Mouse (Mus musculus): ENCODE results near the gene Vps72. TPM values are rescaled to one million over a fixed set of nuclear protein-coding genes. Genes with fewer than 3 reads are reported as not detected.
A peak's percentile ranks its signal among the peaks of the same experiment; 100 is the strongest.
"Not testable (repeated sequence)": the region's sequence is repeated elsewhere in the genome, so short reads cannot be mapped to it uniquely, and the experiment has no call there.

The Vps72 gene
- total RNA-seq, 2 experiments from 2014 or later, result 36.0 to 40.4 TPM

GRCm38 (mm10) chr3:95133680-95134101, 22.9 kb downstream of the Vps72 start, which contains the start of the genes Scnm1 and Lysmd1:
Gene Scnm1, minus strand, starts transcription at chr3:95134011.
Gene Lysmd1, plus strand, starts transcription at chr3:95134088.
- peak; percentile 91 for DNase-seq

DNA sequence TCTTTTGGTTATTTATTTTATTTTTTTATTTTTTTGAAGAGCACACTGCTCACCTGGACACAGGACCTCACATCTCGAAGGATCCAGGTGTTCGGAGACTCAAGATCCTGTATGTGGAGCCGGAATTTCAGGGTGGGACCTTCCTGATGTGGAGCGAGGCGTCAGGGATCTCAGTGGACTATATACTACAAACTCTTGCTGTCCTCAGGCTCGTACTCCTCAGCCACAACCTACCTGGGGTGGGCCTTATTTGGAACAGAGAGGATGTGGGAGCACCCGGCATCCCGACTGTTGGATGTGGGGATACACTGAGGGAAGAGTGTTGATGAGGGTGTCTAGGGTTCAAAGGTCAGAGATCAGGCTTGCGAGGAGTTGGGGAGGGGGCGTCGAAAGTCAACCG, 23.3 kb downstream of the Vps72 start:
- not testable (repeated sequence) for DNase-seq

DNA sequence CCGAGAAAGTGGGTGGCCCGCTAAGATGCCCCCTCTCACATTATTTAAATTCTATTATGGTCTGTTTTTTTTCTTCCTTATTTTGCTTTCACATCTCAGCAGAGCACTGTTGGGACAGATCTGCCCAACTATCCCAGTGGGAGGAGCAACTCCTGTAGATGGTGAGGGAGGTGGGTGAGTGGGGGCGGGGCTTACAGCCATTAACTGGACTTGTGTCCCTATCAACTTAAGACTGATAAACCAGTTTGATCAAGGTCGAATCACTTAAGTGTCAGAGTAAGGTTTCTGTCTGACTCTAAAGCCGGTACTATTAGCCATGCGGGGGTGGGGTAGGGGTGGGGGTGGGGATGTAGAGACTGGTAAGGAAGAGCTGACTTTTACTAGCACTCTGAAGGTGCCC, 24.2 kb downstream of the Vps72 start:
- peak; percentile 55 for DNase-seq

DNA sequence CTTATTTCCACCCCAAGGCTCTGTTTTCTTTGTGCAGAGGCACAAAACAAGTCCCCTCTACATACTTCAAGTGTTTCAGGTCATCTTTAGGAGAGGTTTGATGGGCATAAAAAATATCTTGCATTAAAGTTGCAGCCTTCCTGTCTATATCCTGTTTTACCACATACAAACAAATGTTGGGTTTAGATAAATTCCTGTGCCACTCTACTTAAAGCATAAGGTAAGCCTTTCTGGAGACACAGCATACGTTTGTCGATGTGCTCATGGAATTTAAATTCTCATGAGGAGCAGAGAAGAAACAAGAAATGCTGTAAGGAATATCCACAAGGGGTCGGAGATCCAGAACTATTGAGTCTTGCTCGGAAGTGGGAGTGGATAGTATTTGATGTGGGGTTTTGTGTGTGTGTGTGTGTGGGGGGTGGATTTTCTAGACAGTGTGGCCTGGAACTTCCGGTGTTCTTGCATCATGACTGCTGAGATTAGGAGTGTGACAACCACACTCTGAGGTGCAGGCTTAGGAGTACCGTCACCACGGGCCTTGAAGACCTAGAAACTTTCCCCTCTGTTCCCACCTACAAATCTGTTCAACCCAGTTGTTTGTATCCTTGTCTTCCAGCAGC, 24.7 kb downstream of the Vps72 start:
- no peak for DNase-seq

DNA sequence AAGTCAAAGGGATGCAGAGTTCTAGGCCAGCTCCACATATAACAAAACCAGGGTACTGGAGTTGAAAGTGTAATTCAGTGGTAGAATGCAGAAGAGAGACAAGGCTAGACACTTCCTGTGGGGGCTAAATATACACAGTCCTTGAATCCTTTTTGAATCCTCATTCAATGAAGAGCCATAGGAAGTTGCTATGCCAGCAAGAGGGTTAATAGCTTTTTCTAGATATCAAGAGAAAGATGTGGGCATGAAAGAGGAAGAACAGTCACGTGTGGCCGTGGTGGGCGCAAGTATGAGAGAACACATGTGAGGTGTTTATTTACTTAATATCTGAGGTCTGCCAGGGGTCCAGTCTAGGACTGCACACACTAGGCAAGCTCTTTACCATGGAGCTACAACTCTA, 25.5 kb downstream of the Vps72 start:
- DNase-seq, result no peak

DNA sequence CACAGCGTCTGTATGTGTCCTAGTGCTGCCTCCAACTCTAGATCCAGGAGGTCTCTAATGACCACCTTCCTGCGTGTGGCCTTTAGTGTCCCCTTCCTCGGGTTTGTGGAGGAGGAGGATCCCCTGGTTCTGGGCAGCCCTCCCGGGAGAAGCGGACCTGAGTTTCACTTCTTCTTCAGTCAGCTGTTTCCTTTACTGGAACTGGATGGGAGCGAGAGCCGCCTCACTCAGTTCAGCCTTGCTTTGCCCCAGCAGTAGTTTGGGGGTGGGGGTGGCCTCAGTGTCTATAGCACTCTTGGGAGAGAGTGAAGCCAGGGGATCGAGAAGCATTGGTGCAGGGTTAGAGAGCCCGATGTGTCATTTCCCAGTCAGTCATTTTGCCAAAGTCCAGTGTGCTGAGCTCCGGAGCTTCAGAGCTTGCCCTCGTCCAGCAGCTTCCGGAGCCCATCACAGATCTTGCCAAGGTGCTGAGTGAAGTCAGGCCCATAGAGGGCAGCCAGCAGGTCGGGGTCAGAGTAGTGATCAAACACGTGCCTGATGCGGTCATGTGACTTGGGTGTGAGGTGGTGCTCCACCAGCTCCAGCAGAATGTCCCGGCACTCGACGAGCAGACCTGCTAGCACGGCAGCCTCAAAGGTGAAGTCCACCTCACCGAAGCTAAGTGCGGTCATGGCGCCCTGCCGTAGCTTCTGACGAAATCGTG, 28.9 kb downstream of the Vps72 start:
- no peak for DNase-seq

DNA sequence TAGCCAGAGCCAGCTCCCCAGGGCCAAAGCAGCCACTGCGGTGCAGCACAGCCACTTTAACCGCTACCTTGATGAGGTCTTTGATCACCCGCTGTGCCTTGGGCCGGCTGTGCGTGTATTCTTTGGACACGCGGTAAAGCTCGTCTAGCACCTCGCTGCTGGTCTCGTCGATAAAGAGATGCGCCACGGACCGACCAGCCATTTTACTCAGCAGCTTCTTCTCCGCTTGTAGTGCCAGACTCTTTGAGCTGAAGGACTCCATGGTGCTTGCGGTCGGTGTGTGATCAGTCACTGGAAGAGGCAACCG, 29.4 kb downstream of the Vps72 start:
- no peak for DNase-seq

DNA sequence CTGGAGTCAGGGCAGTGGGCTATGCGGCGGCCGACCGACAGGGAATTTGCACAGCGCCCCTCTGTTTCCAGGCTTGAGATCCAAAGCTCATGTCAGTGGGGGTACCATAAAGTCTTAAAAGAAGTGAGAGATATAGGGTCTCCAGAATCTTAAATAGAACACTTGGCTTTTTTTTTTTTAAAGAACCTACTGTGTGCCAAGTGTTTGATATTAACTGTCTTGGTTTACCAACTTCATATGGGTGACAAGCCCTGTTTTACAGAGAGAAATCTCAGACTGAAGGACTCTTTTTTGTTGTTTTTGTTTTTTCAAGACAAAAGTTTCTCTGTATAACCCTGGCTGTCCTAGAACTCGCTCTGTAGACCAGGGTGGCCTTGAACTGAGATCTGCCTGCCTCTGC, 30.0 kb downstream of the Vps72 start:
- no peak for DNase-seq

- peak; percentile 23 for DNase-seq
Measured at GRCm38 (mm10) chr3:95141474-95141873, 30.7 kb downstream of the Vps72 start.

DNA sequence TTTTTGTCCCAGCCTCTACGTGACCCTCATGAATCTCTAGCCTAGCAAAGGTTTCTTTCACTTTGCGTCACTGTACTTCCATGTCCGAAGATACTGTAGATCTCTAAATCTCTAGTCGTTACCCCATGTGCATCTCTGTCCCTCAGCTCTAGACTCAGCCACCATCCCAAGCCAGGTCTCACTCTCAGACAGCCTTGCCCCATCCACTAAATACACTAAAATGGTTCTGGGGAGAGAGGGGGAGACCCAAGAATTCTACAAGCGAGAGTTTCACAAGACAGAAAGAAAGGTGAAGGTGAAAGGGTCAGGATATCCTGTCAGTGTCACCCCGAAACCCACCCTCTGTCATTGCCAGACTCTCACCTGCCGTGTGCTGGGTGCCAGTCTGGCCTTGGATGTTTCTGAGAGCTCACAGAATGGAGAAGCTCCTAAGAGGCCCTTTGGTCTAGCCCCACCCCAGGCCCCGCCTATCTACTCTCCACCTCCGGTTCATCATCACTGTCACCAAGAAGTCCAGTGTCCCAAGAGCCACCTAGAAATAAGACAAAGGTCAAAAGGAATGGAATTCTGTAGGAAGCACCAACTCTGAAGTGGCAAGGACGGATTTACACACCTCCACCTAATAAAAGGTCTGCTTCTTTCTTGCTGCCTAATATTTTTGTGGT, 31.3 kb downstream of the Vps72 start, which contains the start of gene Tnfaip8l2:
Tnfaip8l2 (minus strand) TSS at position 409 of the 665 bp plus-strand sequence.
- DNase-seq, result no peak

DNA sequence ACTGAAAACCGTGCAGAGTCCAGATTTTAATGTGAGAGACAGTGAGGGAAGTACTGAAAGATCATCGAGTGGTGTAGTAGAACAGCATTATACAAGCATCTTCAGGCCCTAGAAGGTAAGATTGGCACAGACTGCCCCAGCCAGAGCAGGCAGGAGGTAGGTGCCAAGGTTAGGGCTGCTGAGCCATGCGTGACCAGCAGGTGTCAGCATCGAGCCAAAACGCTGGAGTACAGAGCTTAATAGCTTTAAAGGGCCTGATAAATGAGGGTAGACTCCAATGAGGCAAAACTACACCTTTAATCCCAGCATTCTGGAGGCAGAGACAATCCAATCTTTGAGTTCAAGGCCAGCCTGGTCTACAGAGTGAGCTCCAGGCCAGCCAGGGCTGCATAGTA, 31.8 kb downstream of the Vps72 start:
- peak; percentile 84 for DNase-seq

GRCm38 (mm10) chr3:95147924-95148323, 37.1 kb downstream of the Vps72 start:
- DNase-seq, result no peak

DNA sequence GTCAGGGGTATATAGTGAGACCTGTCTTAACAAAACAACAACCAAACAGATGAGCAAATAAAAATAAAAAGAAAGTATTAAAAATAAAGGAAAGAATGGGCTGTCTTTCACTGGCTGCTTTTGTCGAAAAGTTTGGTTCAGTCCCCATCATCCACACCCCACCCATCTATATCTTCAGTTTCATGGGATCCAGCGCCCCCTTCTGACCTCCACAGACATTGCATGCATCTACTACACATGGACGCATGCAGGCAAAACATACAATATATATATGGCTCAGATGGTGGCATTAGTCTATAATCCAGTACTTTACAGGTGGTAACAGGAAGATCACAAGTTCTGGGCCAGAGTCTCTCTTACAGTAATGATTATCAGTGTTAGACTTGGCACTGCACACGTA, 43.1 kb downstream of the Vps72 start:
- no peak for DNase-seq

DNA sequence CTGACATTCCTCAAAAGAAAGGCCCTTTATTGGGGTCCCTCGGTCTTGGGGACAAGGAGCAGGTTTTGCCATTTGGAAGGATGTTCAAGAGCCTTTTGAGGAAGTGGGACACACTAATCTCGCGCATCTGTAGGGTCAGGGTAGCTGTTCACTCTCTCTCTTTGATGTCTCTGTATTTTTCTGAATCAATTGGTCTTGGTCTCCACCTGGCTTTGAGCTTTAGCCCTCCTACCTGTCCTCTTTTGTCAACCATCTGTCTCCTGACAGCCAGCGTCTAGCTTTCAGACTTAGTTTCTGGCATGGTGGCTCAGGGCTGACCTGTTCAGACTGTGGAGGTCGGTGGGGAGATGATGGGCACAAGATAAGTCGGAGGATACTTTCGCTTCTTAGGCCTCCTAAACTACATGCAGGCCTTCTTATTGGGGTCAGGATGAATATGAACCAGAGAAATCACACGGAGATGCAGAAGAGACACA, 48.7 kb downstream of the Vps72 start:
- no peak for DNase-seq

DNA sequence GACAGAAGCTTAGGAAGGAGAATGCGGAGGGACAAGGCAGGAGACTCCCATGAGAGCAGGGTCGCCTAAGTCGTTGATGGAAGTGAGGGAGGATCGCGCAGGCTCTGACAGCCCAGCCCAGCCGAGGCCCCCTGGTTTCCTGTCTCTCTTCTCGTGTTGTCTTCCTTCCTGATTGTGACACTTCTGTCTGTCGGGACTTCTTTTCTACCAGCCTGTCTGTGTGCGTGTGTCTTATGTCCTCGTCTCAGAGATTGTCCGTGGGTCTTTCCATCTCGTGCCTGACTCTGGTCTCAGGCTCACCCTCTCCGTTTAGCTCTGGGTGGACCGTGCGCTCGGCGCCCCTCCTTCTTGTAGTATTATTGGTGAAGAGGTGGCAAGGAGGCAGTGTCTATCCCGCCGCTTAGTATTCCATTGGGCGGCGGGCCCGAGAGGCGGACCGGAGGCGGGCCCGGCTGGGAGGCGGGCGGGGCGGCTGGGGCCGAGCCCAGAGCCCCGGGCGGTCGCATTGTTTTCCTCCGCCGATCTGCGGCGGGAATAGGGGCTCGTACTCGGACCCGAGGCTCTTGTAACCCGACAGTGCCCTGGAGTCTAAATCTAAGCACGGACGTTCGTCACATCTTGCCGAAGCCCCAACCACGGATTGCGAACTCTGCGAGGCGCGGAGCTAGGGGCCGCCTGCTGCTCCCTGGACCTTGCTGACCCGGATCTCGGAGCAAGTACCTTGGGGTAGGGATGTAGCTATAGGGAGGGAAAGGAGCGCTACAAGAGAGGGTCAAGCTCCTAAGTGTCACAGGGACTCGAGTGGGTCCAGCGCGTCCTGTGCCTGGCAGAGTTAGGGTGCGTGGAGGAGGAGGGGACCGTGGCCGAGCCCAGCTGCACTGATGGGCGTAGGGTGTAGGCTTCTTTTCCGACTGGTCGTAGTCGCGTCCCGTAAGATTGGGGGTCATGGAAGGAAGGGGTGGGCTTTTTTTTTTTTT, 49.5 kb downstream of the Vps72 start, which contains the start of gene Sema6c:
Sema6c (plus strand) TSS at position 471 of the 977 bp plus-strand sequence.
- peak; percentile 94 for DNase-seq

- no peak for DNase-seq
Measured at GRCm38 (mm10) chr3:95161041-95161551, 50.3 kb downstream of the Vps72 start.

- no peak for DNase-seq
Measured at GRCm38 (mm10) chr3:95161618-95162344, 51.0 kb downstream of the Vps72 start.

DNA sequence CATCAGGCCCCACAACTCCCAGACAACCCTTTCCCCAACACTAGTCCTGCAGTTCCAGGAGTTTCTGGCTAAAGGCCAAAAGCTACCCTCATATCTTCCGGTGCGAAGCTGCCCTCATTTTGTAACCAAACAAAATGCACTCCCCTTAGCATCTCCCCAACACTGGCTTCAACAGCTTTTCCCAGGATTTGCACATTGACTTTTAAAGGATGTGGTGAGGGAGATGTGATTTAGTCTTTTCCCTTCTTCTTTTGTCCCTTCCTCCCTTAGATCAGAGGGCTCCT, 51.5 kb downstream of the Vps72 start:
- no peak for DNase-seq

- peak; percentile 91 for DNase-seq
Measured at GRCm38 (mm10) chr3:95163419-95164255, 52.8 kb downstream of the Vps72 start.

DNA sequence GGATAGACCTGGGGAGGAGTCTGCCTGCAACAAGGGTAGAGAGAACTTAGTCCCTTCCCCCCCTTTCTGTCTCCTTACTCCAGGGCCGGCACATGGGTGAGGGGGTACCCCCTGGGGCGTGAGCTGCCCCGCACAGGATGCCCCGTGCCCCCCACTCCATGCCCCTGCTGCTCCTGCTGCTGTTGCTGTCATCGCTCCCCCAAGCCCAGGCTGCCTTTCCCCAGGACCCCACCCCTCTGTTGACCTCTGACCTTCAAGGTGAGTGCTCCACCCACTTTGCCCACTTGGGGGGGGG, 53.4 kb downstream of the Vps72 start:
- no peak for DNase-seq

DNA sequence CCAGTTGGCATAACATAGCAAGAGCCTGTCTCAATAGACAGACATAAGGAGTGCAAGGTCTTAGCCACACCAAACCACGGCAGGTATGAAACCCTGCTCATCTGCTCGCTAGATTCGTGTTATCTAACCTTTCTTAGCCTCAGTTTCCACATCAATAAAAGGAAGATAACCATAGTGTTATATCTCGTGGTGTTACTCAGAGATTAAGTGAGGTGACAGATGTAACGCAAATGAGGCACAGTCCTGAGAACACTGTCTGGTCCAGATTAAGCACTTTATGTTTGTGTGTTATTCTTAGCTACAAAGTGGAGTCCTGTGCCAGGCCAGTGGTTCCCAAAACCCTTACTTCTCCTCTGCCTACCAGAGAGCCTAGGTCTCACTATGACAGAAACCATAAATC, 54.0 kb downstream of the Vps72 start:
- no peak for DNase-seq

Measured in gastrocnemius, postnatal 25 days (tissue).